Mouse (Mus musculus): ENCODE data around the gene D630045J12Rik. TPM values are rescaled to one million over a fixed set of nuclear protein-coding genes. Genes with fewer than 3 reads are reported as not detected.

D630045J12Rik gene
- polyA plus RNA-seq, 1 experiment from 2014 or later, result 5.6 TPM

DNA sequence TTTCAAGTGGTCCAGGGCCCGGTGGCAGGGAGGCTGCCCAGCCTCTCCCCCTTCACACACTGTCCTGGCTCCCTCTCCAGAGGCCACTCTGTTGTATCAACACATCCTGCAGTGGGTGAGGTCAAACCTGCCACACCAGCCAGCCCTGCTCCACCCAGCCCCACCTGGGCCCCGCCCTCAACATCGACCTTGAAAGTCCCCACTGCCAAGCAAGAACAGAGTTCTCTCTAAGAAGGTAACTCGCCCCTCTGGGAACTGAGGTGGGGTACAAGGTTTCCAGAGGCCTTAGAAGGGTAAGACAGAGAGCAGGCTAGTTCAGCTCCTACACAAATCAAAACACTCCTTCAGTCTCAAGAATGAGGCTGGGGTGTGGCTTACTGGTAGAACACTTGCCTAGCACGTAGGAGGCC lies 156.8 kb downstream of the D630045J12Rik start:
- Histone ChIP-seq H3K9me3 (replicated peaks) (no peaks in the 10 kb centered on the region; the same call in 1 of the 2 replicates), H3K36me3 (no peaks in the 10 kb centered on the region), H3K27ac (replicated peaks) (no peak overlapping the region), H3K27me3 (ENCODE audit: low read depth, poor library complexity, severe bottlenecking) (no peaks in the 10 kb centered on the region), H3K4me1 (no peaks in the 10 kb centered on the region), H3K4me3 (no peak overlapping the region)
- DNase-seq (ENCODE audit: low spot score), result no peak
- 77% methylated on average over 5 of the region's 5 CpGs for WGBS

GRCm38 (mm10) chr6:38094701-38095100 lies 159.1 kb downstream of the D630045J12Rik start:
- DNase-seq (ENCODE audit: low spot score), result no peak
- 90% methylated on average over 10 of the region's 10 CpGs for WGBS
- no peak overlapping the region for H3K4me3 ChIP-seq
- no peak overlapping the region for H3K27ac ChIP-seq (replicated peaks)
- no peaks in the 10 kb centered on the region; the same call in 1 of the 2 replicates for H3K9me3 ChIP-seq (replicated peaks)
- no peaks in the 10 kb centered on the region for H3K4me1 ChIP-seq
- no peaks in the 10 kb centered on the region for H3K36me3 ChIP-seq
- no peaks in the 10 kb centered on the region for H3K27me3 ChIP-seq (ENCODE audit: low read depth, poor library complexity, severe bottlenecking)

GRCm38 (mm10) chr6:38092539-38092938 lies 161.3 kb downstream of the D630045J12Rik start:
- DNase-seq (ENCODE audit: low spot score), result no peak
- Histone ChIP-seq H3K27me3 (ENCODE audit: low read depth, poor library complexity, severe bottlenecking) (no peaks in the 10 kb centered on the region), H3K27ac (replicated peaks) (no peak overlapping the region), H3K4me3 (no peak overlapping the region), H3K4me1 (no peaks in the 10 kb centered on the region), H3K9me3 (replicated peaks) (no peaks in the 10 kb centered on the region), H3K36me3 (no peaks in the 10 kb centered on the region)
- 96% methylated on average over 8 of the region's 8 CpGs for WGBS

DNA sequence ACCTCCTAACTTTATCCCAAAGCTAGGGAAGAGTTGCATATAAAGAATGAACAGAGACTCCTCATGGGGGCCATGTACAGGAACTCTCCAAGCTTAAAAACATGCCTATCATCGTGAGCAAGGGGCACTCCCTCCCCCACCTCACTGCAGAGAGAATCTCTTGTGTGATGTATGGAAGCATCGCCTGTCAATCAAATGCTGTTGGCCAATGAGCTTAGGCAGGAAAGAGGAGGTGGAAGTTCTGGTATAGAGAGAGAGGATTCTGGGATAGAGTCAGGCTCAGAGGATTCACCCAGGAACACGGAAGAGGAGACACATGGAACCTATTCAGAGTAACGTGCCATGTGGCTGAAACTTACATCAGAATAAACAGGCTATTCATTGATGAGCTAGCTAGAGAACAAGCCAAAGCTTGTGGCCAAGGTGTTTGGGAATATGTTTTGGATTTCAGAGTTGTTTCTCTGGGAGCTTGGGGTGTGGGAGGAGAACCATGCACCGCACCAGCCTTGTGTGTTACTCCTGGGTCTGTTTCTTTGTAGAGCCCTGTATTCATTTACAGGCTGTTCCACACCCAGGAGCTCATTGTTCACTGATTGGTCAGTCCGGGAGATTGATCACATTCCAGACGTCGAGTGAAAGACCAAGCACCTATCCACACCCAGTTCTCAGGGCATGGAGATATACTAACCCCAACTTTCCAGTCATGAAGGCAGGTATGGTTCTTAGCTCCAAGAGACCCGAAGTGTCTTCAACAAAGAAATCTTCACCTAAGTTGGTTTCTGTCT lies 166.4 kb downstream of the D630045J12Rik start:
- DNase-seq (ENCODE audit: low spot score), result no peak
- 87% methylated on average over 9 of the region's 9 CpGs for WGBS
- no peaks in the 10 kb centered on the region for H3K27me3 ChIP-seq (ENCODE audit: low read depth, poor library complexity, severe bottlenecking)
- no peaks in the 10 kb centered on the region for H3K9me3 ChIP-seq (replicated peaks)
- H3K4me1 ChIP-seq, result 0 out of 2 replicates have a peak, but pooled peaks cover 4% of the 10 kb centered on the region
- H3K4me3 ChIP-seq, result no peak overlapping the region
- H3K36me3 ChIP-seq, result no peaks in the 10 kb centered on the region
- H3K27ac ChIP-seq (replicated peaks), result no peak overlapping the region

- DNase-seq (ENCODE audit: low spot score), result no peak
These were observed 170.6 kb downstream of the D630045J12Rik start for GRCm38 (mm10) chr6:38083204-38083603.

GRCm38 (mm10) chr6:38081727-38082341 lies 172.0 kb downstream of the D630045J12Rik start:
- H3K9me3 ChIP-seq (replicated peaks), result no peaks in the 10 kb centered on the region
- H3K36me3 ChIP-seq, result no peaks in the 10 kb centered on the region
- H3K27me3 ChIP-seq (ENCODE audit: low read depth, poor library complexity, severe bottlenecking), result no peaks in the 10 kb centered on the region
- H3K4me1 ChIP-seq, result peaks cover 12% of the 10 kb centered on the region
- DNase-seq (ENCODE audit: low spot score), result no peak
- H3K4me3 ChIP-seq, result no peak overlapping the region
- 65% methylated on average over 11 of the region's 11 CpGs for WGBS
- no peak overlapping the region; the same call in 1 of the 2 replicates for H3K27ac ChIP-seq (replicated peaks)

More at GRCm38 (mm10) chr6:38083204-38083603, 170.6 kb downstream of the D630045J12Rik start:
- no peaks in the 10 kb centered on the region for H3K27me3 ChIP-seq (ENCODE audit: low read depth, poor library complexity, severe bottlenecking)
- no peak overlapping the region for H3K27ac ChIP-seq (replicated peaks)
- H3K9me3 ChIP-seq (replicated peaks), result no peaks in the 10 kb centered on the region
- 34% methylated on average over 4 of the region's 4 CpGs for WGBS
- H3K36me3 ChIP-seq, result no peaks in the 10 kb centered on the region
- H3K4me1 ChIP-seq, result peaks cover 12% of the 10 kb centered on the region
- no peak overlapping the region for H3K4me3 ChIP-seq

- Histone ChIP-seq H3K27ac (replicated peaks) (no peak overlapping the region), H3K4me3 (no peak overlapping the region), H3K4me1 (peaks cover 12% of the 10 kb centered on the region), H3K9me3 (replicated peaks) (no peaks in the 10 kb centered on the region), H3K27me3 (ENCODE audit: low read depth, poor library complexity, severe bottlenecking) (no peaks in the 10 kb centered on the region), H3K36me3 (no peaks in the 10 kb centered on the region)
- 80% methylated on average over 4 of the region's 4 CpGs for WGBS
- DNase-seq (ENCODE audit: low spot score), result no peak
These were observed 173.4 kb downstream of the D630045J12Rik start for GRCm38 (mm10) chr6:38080364-38080763.

- H3K4me3 ChIP-seq, result no peak overlapping the region
- no peak overlapping the region for H3K27ac ChIP-seq (replicated peaks)
- no peaks in the 10 kb centered on the region for H3K4me1 ChIP-seq
- H3K9me3 ChIP-seq (replicated peaks), result no peaks in the 10 kb centered on the region; the same call in 1 of the 2 replicates
- DNase-seq (ENCODE audit: low spot score), result no peak
- H3K27me3 ChIP-seq (ENCODE audit: low read depth, poor library complexity, severe bottlenecking), result no peaks in the 10 kb centered on the region
- 90% methylated on average over 3 of the region's 3 CpGs for WGBS
- H3K36me3 ChIP-seq, result no peaks in the 10 kb centered on the region
These were observed 180.2 kb downstream of the D630045J12Rik start for GRCm38 (mm10) chr6:38073592-38073991.

Other genes with a start within 250 kb of the D630045J12Rik start
- 0.91 and 1.3 TPM in 2 replicates for gene Svopl, start 207.0 kb downstream of the D630045J12Rik start, polyA plus RNA-seq (2016; fragmentation: Nextera tagmentation; extraction: Ambion mirVana)
- not detected in 2 replicates for gene Tmem213, start 144.8 kb downstream of the D630045J12Rik start, polyA plus RNA-seq (2016; fragmentation: Nextera tagmentation; extraction: Ambion mirVana)
- gene Atp6v0a4, start 129.4 kb downstream of the D630045J12Rik start, polyA plus RNA-seq (2016; fragmentation: Nextera tagmentation; extraction: Ambion mirVana), result not detected in 2 replicates
- gene Zc3hav1l, start 45.2 kb upstream of the D630045J12Rik start, polyA plus RNA-seq (2016; fragmentation: Nextera tagmentation; extraction: Ambion mirVana), result 12.9 and 13.6 TPM in 2 replicates
- 2.1 and 2.4 TPM in 2 replicates for gene Zc3hav1, start 100.6 kb upstream of the D630045J12Rik start, polyA plus RNA-seq (2016; fragmentation: Nextera tagmentation; extraction: Ambion mirVana)
- gene Ttc26, start 127.5 kb upstream of the D630045J12Rik start, polyA plus RNA-seq (2016; fragmentation: Nextera tagmentation; extraction: Ambion mirVana), result 14.6 and 15.6 TPM in 2 replicates
- gene Ubn2, start 179.9 kb upstream of the D630045J12Rik start, polyA plus RNA-seq (2016; fragmentation: Nextera tagmentation; extraction: Ambion mirVana), result 13.9 and 16.4 TPM in 2 replicates